Mouse (Mus musculus): ENCODE results near the gene Grik1. TPM values are rescaled to one million over a fixed set of nuclear protein-coding genes. Genes with fewer than 3 reads are reported as not detected.

Grik1 gene
- total RNA-seq, 2 experiments from 2014 or later, result not detected

- intact Hi-C loops (cut with DNase I), result no loop called here
- no peak overlapping the region for H3K27ac ChIP-seq
- no peak for DNase-seq
- TF ChIP-seq CTCF (IDR thresholded peaks at IDR 0.05), result no peak
- H3K4me3 ChIP-seq, result no peak overlapping the region
Measured at GRCm38 (mm10) chr16:88125098-88125497, 165.0 kb downstream of the Grik1 start.

- intact Hi-C loops (cut with DNase I), result no loop called here
- H3K4me3 ChIP-seq, result peak overlapping the region; percentile 29
- TF ChIP-seq CTCF (IDR thresholded peaks at IDR 0.05), result no peak
- no peak overlapping the region for H3K27ac ChIP-seq
- DNase-seq, result no peak
Measured at GRCm38 (mm10) chr16:88112551-88113138, 177.4 kb downstream of the Grik1 start.

GRCm38 (mm10) chr16:88111459-88111858 is 178.6 kb downstream of the Grik1 start:
- no peak for TF ChIP-seq CTCF (IDR thresholded peaks at IDR 0.05)
- Histone ChIP-seq H3K4me3 (no peak overlapping the region), H3K27ac (no peak overlapping the region)
- no peak for DNase-seq
- intact Hi-C loops (cut with DNase I), result no loop called here

- H3K27ac ChIP-seq, result no peak overlapping the region
- H3K4me3 ChIP-seq, result no peak overlapping the region
- intact Hi-C loops (cut with DNase I), result no loop called here
- TF ChIP-seq CTCF (IDR thresholded peaks at IDR 0.05), result no peak
- DNase-seq, result no peak
Measured at GRCm38 (mm10) chr16:88094206-88094789, 195.8 kb downstream of the Grik1 start.

GRCm38 (mm10) chr16:88087280-88087679 is 202.8 kb downstream of the Grik1 start:
- intact Hi-C loops (cut with DNase I), result no loop called here
- no peak for DNase-seq
- no peak overlapping the region for H3K4me3 ChIP-seq
- H3K27ac ChIP-seq, result no peak overlapping the region
- TF ChIP-seq CTCF (IDR thresholded peaks at IDR 0.05), result no peak

GRCm38 (mm10) chr16:88074716-88075115 is 215.3 kb downstream of the Grik1 start:
- Histone ChIP-seq H3K4me3 (no peak overlapping the region), H3K27ac (no peak overlapping the region)
- TF ChIP-seq CTCF (IDR thresholded peaks at IDR 0.05), result no peak
- intact Hi-C loops (cut with DNase I), result no loop called here
- no peak for DNase-seq

- Histone ChIP-seq H3K4me3 (no peak overlapping the region), H3K27ac (no peak overlapping the region)
- TF ChIP-seq CTCF (IDR thresholded peaks at IDR 0.05), result no peak
- DNase-seq, result no peak
- intact Hi-C loops (cut with DNase I), result no loop called here
Measured at GRCm38 (mm10) chr16:88060936-88061335, 229.1 kb downstream of the Grik1 start.

- intact Hi-C loops (cut with DNase I), result no loop called here
- Histone ChIP-seq H3K27ac (no peak overlapping the region), H3K4me3 (no peak overlapping the region)
- no peak for TF ChIP-seq CTCF (IDR thresholded peaks at IDR 0.05)
- DNase-seq, result no peak
Measured at GRCm38 (mm10) chr16:88048121-88048520, 241.9 kb downstream of the Grik1 start.

- intact Hi-C loops (cut with DNase I), result no loop called here
- TF ChIP-seq CTCF (IDR thresholded peaks at IDR 0.05), result no peak
- DNase-seq, result no peak
- H3K4me3 ChIP-seq, result no peak overlapping the region
- H3K27ac ChIP-seq, result no peak overlapping the region
Measured at GRCm38 (mm10) chr16:88044321-88044720, 245.7 kb downstream of the Grik1 start.

GRCm38 (mm10) chr16:88042458-88042857 is 247.6 kb downstream of the Grik1 start:
- intact Hi-C loops (cut with DNase I), result no loop called here
- TF ChIP-seq CTCF (IDR thresholded peaks at IDR 0.05), result no peak
- Histone ChIP-seq H3K27ac (no peak overlapping the region), H3K4me3 (no peak overlapping the region)
- DNase-seq, result no peak

GRCm38 (mm10) chr16:88038503-88039091 is 251.5 kb downstream of the Grik1 start:
- TF ChIP-seq CTCF (IDR thresholded peaks at IDR 0.05), result no peak
- intact Hi-C loops (cut with DNase I), result no loop called here
- no peak overlapping the region for H3K4me3 ChIP-seq
- no peak overlapping the region for H3K27ac ChIP-seq
- DNase-seq, result no peak

GRCm38 (mm10) chr16:87988805-87989204 is 301.3 kb downstream of the Grik1 start:
- TF ChIP-seq CTCF (IDR thresholded peaks at IDR 0.05), result no peak
- H3K27ac ChIP-seq, result no peak overlapping the region
- no peak for DNase-seq
- intact Hi-C loops (cut with DNase I), result no loop called here
- no peak overlapping the region for H3K4me3 ChIP-seq

GRCm38 (mm10) chr16:87984201-87984870 is 305.7 kb downstream of the Grik1 start:
- H3K4me3 ChIP-seq, result no peak overlapping the region

More at GRCm38 (mm10) chr16:87984201-87984870, 305.7 kb downstream of the Grik1 start:
- no peak for DNase-seq
- no peak overlapping the region for H3K27ac ChIP-seq
- intact Hi-C loops (cut with DNase I), result no loop called here
- no peak for TF ChIP-seq CTCF (IDR thresholded peaks at IDR 0.05)
